Mouse (Mus musculus) hindbrain, embryonic 15.5 days (tissue): Measurements from ENCODE around the gene Dnase2a. TPM values are rescaled to one million over a fixed set of nuclear protein-coding genes. Genes with fewer than 3 reads are reported as not detected.

Source experiments
- ATAC-seq: fragments of 200-750 bp; cut with Nextera tagmentation; 2 replicates; pipeline ENCODE4 v1.8.0; 2017; ENCODE audit warnings: low read depth, moderate number of reproducible peaks, moderate TSS enrichment; ENCODE audit not compliant: low FRiP score
- H3K27ac ChIP-seq: fragments of 300-500 bp; sonication (generic); replicated peaks from 2 replicates; pipeline ENCODE4 v1.5.1; 2015; ENCODE audit warnings: mild to moderate bottlenecking, inconsistent platforms
- H3K27me3 ChIP-seq: fragments of 300-500 bp; sonication (generic); 2 replicates; pipeline ENCODE4 v1.6.1; 2015; ENCODE audit warnings: control low read depth, inconsistent platforms
- H3K36me3 ChIP-seq: fragments of 300-500 bp; sonication (generic); 2 replicates; pipeline ENCODE4 v1.6.1; 2015; ENCODE audit warnings: control low read depth, inconsistent platforms
- H3K4me1 ChIP-seq: fragments of 300-500 bp; sonication (generic); replicated peaks from 2 replicates; pipeline ENCODE4 v1.6.1; 2015; ENCODE audit warnings: control low read depth, inconsistent platforms
- H3K4me2 ChIP-seq: fragments of 300-500 bp; sonication (generic); 2 replicates; pipeline ENCODE4 v1.6.1; 2015; ENCODE audit warnings: moderate library complexity, mild to moderate bottlenecking, inconsistent platforms
- H3K4me3 ChIP-seq: fragments of 300-500 bp; sonication (generic); 2 replicates; pipeline ENCODE4 v1.5.1; 2015; ENCODE audit warnings: mild to moderate bottlenecking, inconsistent platforms
- H3K9ac ChIP-seq: fragments of 300-500 bp; sonication (generic); 2 replicates; pipeline ENCODE4 v1.6.1; 2015; ENCODE audit warnings: inconsistent platforms
- H3K9me3 ChIP-seq: fragments of 300-500 bp; sonication (generic); 2 replicates; pipeline ENCODE4 v1.6.1; 2016; ENCODE audit warnings: control low read depth, inconsistent platforms
- WGBS: fragments of 180-500 bp; shearing (Covaris S2); methylation state at CpG from one replicate; pipeline ENCODE4 v1.1.7; 2015; 5-methylcytosine and 5-hydroxymethylcytosine counted together
- microRNA-seq: library from miRNA; unstranded; fragments of <30 nt; microRNA quantifications from one replicate; pipeline ENCODE4, GENCODE M21; 2016
- polyA plus RNA-seq: library from polyadenylated mRNA; unstranded; fragments of >200 nt; fragmentation: Nextera tagmentation; extraction: Ambion mirVana; gene quantifications from 2 replicates; pipeline ENCODE4 v1.2.1, GENCODE M21; 2015

Gene Dnase2a
- polyA plus RNA-seq, 1 experiment from 2014 or later: 7.3 TPM

DNA sequence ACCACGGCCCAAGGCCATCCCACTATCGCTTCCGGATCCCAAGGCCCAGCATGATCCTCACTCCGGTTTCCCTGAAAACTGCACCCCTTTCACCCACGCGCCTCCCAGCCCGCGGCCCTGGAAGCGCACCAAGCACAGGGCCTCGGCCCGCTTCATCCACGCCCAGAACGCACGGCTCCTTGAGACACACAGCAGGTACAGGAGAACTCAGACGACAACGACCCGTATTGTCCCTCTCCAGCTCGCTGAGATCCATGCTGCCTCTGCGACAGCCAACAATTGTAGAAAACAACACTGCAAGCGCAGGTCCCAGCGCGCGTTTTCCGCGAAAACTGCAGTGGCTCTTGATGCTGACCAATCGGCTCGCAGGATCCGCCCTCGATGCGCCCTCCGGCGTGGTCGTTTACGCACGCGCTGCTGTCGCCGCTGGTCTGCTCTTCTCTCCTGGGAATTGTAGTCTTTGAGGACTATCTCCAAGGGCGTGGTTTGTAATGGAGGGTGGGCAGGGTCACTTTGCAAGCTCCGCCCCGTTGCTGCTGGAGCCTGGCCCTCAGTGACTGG lies 57.5 kb downstream of the Dnase2a start:
- no peaks in the 10 kb centered on the region for H3K27me3 ChIP-seq
- H3K4me3 ChIP-seq: peak overlapping the region; percentile 71
- H3K4me2 ChIP-seq: peak overlapping the region; percentile 92
- H3K36me3 ChIP-seq: no peaks in the 10 kb centered on the region
- no peaks in the 10 kb centered on the region for H3K9me3 ChIP-seq
- peak overlapping the region; percentile 59 for H3K9ac ChIP-seq
- H3K27ac ChIP-seq: peak overlapping the region; percentile 78
- WGBS: under 1% methylated on average over 41 of the region's 41 CpGs
- peak; percentile 82 for ATAC-seq
- peaks cover 38% of the 10 kb centered on the region for H3K4me1 ChIP-seq

DNA sequence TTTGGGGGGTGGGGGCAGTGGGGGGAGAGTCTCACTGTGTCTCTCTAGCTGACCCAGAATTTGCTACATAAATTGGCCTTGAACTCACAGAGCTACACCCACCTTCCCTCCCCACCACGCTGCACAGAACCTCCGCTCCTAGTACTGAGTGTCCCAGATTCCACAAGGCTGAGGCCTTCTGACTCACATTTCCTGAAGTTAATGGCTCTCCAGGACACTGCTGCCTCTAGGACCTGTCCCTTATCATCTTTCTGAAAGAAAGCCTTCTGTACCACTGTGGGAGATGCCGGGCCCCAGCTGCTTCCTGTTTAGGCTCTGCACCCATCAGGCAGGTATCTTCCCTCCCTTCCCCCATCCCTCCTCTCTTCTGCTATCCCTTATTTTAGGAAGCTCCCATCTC lies 58.2 kb downstream of the Dnase2a start:
- peak overlapping the region; percentile 78; the same call in 1 of the 2 replicates for H3K27ac ChIP-seq
- no peak for ATAC-seq
- 60% methylated on average over 3 of the region's 3 CpGs for WGBS

DNA sequence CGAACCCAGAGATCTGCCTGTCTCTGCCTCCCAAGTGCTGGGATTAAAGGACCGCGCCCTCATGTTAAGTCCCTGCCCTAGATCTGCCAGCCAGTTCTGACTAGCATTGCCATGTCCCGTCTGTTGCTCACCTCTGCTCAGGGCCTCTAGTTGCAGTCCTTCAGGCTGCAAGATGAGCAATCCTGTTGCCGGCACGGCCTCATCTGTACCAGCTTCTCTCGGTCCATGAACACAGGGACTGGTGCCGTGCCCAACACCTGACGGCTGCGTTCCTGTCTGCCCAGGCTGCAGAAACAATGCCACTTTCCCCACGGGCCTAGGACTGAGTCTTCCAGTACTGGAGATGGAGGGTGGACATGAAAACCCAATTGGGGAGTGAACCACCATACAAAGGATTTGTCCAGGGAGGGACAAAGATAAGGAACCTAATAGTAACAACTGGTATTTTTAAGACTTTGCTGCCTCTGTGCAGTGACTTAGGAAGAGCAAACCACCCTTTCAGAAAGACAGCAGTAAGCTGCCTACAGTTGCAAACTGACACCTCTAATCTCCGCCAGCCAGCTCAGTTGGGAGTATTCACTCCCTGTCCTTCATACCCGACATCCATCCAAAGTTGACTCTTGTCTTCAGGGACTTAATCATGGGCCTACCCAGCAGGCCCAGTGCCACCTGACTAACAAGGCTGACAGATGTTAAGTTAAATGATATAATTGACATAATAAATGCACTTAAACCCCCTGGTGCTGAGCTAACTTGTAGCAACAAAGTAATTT lies 59.4 kb downstream of the Dnase2a start:
- no peak overlapping the region; the same call in 1 of the 2 replicates for H3K27ac ChIP-seq
- H3K4me1 ChIP-seq: peaks cover 45% of the 10 kb centered on the region
- H3K9me3 ChIP-seq: no peaks in the 10 kb centered on the region
- no peak overlapping the region for H3K9ac ChIP-seq
- 90% methylated on average over 13 of the region's 13 CpGs for WGBS
- no peak overlapping the region for H3K4me2 ChIP-seq
- ATAC-seq: no peak
- H3K27me3 ChIP-seq: no peaks in the 10 kb centered on the region
- peaks cover 16% of the 10 kb centered on the region for H3K36me3 ChIP-seq
- no peak overlapping the region for H3K4me3 ChIP-seq

More for the DNA sequence above, 58.2 kb downstream of the Dnase2a start:
- Histone ChIP-seq H3K36me3 (peaks cover 5% of the 10 kb centered on the region; the same call in 1 of the 2 replicates), H3K4me3 (peak overlapping the region; percentile 71), H3K9me3 (no peaks in the 10 kb centered on the region), H3K4me2 (peak overlapping the region; percentile 92), H3K9ac (peak overlapping the region; percentile 59; the same call in 1 of the 2 replicates), H3K4me1 (peaks cover 45% of the 10 kb centered on the region), H3K27me3 (no peaks in the 10 kb centered on the region)

DNA sequence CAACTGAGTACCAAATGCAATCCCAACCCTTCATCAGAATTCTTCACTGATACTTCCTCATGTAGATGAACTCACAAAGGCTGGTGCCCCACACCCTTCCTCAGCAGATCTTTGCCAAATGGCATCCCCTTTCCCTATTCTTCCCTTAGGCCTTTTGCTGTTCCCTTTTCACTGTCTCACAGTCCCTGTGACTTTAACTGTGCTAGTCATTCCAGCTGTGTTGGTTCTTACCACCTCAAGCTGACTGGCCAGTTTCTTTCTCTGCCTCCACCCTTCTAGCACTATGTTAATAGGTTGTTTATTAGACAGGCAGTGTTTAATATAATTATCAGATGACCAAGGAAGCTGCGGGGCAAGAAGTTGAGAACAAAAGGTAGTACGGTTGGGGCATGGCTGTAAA lies 60.3 kb downstream of the Dnase2a start:
- H3K4me1 ChIP-seq: peaks cover 45% of the 10 kb centered on the region
- H3K4me3 ChIP-seq: peak overlapping the region; percentile 69
- ATAC-seq: no peak
- WGBS: 22% methylated on average over 2 of the region's 2 CpGs
- H3K9me3 ChIP-seq: no peaks in the 10 kb centered on the region
- peak overlapping the region; percentile 82 for H3K9ac ChIP-seq
- H3K27me3 ChIP-seq: no peaks in the 10 kb centered on the region
- H3K36me3 ChIP-seq: peaks cover 21% of the 10 kb centered on the region
- H3K27ac ChIP-seq: peak overlapping the region; percentile 90
- peak overlapping the region; percentile 72 for H3K4me2 ChIP-seq

DNA sequence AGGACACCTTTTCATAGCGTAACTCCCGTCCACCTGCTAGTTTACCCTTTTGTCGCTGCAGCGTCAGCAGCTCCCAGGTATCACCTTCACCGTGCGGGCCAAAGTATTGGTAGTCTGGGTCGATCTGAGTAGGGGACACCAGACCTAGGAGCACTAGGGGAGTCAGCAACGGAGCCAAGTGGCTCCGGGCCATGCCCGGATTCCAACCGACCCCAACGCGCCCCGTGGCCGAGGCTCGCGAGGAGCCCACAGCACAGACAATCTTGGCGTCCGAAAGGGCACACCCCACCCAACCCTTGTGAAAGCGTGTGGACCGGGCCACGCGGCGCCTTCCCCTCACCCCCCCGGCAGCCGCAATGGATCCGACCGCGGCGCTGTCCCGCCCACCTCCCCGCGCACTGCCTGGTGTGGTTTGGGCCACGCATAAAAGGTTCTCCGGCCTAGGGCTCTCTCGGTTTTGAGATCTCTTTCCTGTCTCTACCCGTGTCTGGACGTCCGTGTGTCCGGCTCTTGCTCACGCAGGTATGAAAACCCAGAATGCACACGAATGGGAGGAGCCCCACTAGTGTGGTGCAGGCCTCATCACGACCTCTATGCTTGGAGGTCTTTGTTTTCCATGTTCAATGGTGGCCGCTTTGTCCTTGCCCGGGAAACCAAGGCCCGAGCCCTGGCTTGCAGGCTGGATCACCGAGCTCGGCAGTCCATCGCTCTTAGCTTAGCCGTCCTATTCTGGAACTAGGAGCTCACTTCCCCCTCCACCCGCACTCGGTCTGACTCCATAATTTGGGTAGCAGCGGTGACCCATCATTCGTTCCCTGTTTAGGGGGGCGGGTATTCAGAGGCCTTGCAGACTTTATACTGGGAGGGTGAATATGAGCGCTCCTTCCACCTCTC lies 61.1 kb downstream of the Dnase2a start, which contains the start of the genes Gm49661, Prdx2 and Rnaseh2a:
Gm49661 (minus strand) TSS at position 193 of the 894 bp plus-strand sequence.
Prdx2 (plus strand) TSS at position 347 of the 894 bp plus-strand sequence.
Rnaseh2a (minus strand) TSS at position 527 of the 894 bp plus-strand sequence.
- peak within 1 kb of the TSS; percentile 90 for H3K27ac ChIP-seq
- H3K4me1 ChIP-seq: peaks cover 47% of the 10 kb centered on the region
- no peaks in the 10 kb centered on the region for H3K9me3 ChIP-seq
- H3K36me3 ChIP-seq: peaks cover 25% of the 10 kb centered on the region
- peak within 1 kb of the TSS; percentile 82 for H3K9ac ChIP-seq
- peak within 1 kb of the TSS; percentile 69 for H3K4me3 ChIP-seq
- ATAC-seq: peak; percentile 76
- WGBS: under 1% methylated on average over 56 of the region's 56 CpGs
- peak within 1 kb of the TSS; percentile 72 for H3K4me2 ChIP-seq
- no peaks in the 10 kb centered on the region for H3K27me3 ChIP-seq

DNA sequence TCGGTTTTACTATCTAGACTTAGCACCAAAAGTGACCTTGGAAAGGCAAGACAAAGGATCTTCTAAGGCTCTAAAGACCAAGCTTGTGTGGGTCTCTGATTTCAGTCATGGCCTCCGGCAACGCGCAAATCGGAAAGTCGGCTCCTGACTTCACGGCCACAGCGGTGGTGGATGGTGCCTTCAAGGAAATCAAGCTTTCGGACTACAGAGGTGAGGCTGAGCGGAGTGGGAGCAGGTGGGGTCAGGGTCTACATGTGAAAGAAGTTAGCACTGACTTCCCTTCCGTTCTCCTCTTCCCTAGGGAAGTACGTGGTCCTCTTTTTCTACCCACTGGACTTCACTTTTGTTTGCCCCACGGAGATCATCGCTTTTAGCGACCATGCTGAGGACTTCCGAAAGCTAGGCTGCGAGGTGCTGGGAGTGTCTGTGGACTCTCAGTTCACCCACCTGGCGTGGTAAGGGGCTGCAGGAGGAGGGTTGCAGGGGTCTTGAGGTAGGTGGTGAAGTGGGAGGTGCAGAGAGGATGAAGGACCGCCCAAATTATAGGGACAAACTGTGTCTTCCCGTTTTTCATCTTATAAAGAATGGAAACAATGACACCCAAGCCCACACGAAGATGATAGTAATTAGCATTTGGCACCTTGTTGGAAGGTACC lies 61.9 kb downstream of the Dnase2a start:
- 6% methylated on average over 21 of the region's 21 CpGs for WGBS
- Histone ChIP-seq H3K4me1 (peaks cover 49% of the 10 kb centered on the region), H3K9ac (peak overlapping the region; percentile 82), H3K36me3 (peaks cover 33% of the 10 kb centered on the region), H3K27me3 (no peaks in the 10 kb centered on the region), H3K9me3 (no peaks in the 10 kb centered on the region), H3K4me2 (peak overlapping the region; percentile 72), H3K27ac (peak overlapping the region; percentile 90), H3K4me3 (peak overlapping the region; percentile 69)
- no peak for ATAC-seq

DNA sequence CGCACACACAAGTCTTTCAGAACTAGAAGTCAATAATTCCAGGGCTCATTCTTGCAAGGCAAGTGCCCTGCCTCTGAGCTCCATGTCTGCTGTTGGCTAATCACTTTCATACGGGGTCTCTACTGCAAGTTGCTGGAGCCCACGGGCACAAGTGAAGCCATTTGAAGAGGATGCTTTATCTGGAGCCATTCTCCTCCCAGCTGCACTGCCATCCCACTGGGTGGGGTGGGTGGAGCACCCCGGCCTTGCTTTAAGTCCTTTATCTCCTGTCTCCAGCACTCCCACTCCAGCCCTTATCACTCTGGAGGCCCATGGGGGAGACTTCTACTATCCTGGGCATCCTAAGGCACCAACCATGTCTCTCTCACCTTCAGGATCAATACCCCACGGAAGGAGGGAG lies 62.6 kb downstream of the Dnase2a start:
- WGBS: 66% methylated on average over 5 of the region's 5 CpGs
- peaks cover 34% of the 10 kb centered on the region for H3K36me3 ChIP-seq
- H3K4me2 ChIP-seq: peak overlapping the region; percentile 72
- ATAC-seq: no peak
- peak overlapping the region; percentile 82 for H3K9ac ChIP-seq
- H3K4me1 ChIP-seq: peaks cover 52% of the 10 kb centered on the region
- peak overlapping the region; percentile 69 for H3K4me3 ChIP-seq
- no peaks in the 10 kb centered on the region for H3K27me3 ChIP-seq
- H3K9me3 ChIP-seq: no peaks in the 10 kb centered on the region
- H3K27ac ChIP-seq: no peak overlapping the region

Small RNA genes lying within 50 kb of the gene (microRNA-seq; reads per million reads assigned to microRNA genes)
- not detected for gene Gm24197
- gene Mir7069: 4.6 reads per million, percentile 19 among the genes with 10 or more reads in this experiment

Other genes starting within 250 kb of the Dnase2a start
- gene Ier2, start 245.7 kb upstream of the Dnase2a start, polyA plus RNA-seq: 18.8 and 24.5 TPM in 2 replicates
- gene Trmt1, start 222.3 kb upstream of the Dnase2a start, polyA plus RNA-seq: 62.5 and 65.9 TPM in 2 replicates
- 13.6 and 16.1 TPM in 2 replicates for gene Nacc1, start 220.7 kb upstream of the Dnase2a start, polyA plus RNA-seq
- gene Lyl1, start 207.1 kb upstream of the Dnase2a start, polyA plus RNA-seq: 3.1 and 3.6 TPM in 2 replicates
- gene G430095P16Rik, start 185.6 kb upstream of the Dnase2a start, polyA plus RNA-seq: 1.2 and 1.7 TPM in 2 replicates
- gene Nfix, start 108.2 kb upstream of the Dnase2a start, polyA plus RNA-seq: 71.2 and 87.6 TPM in 2 replicates
- 14.0 and 15.1 TPM in 2 replicates for gene Dand5, start 85.7 kb upstream of the Dnase2a start, polyA plus RNA-seq
- gene Gadd45gip1, start 77.0 kb upstream of the Dnase2a start, polyA plus RNA-seq: 39.7 and 40.6 TPM in 2 replicates
- gene Rad23a, start 67.9 kb upstream of the Dnase2a start, polyA plus RNA-seq: 79.1 and 85.9 TPM in 2 replicates
- gene Calr, start 61.6 kb upstream of the Dnase2a start, polyA plus RNA-seq: 700 and 710 TPM in 2 replicates
- 108 and 112 TPM in 2 replicates for gene Farsa, start 51.6 kb upstream of the Dnase2a start, polyA plus RNA-seq
- 33.7 and 37.3 TPM in 2 replicates for gene Syce2, start 36.4 kb upstream of the Dnase2a start, polyA plus RNA-seq
- 36.4 and 40.3 TPM in 2 replicates for gene Gcdh, start 14.6 kb upstream of the Dnase2a start, polyA plus RNA-seq
- 0.64 TPM in 2 replicates for gene Klf1, start 6.6 kb upstream of the Dnase2a start, polyA plus RNA-seq
- 72.4 and 81.1 TPM in 2 replicates for gene Mast1, start 28.8 kb downstream of the Dnase2a start, polyA plus RNA-seq
- gene Rtbdn, start 38.4 kb downstream of the Dnase2a start, polyA plus RNA-seq: 2.8 and 3.5 TPM in 2 replicates
- not detected in 2 replicates for gene Gm49661, start 60.9 kb downstream of the Dnase2a start, polyA plus RNA-seq
- 1,124 and 1,185 TPM in 2 replicates for gene Prdx2, start 61.0 kb downstream of the Dnase2a start, polyA plus RNA-seq
- 54.2 and 59.8 TPM in 2 replicates for gene Rnaseh2a, start 61.2 kb downstream of the Dnase2a start, polyA plus RNA-seq
- 6.3 and 6.8 TPM in 2 replicates for gene Junb, start 70.2 kb downstream of the Dnase2a start, polyA plus RNA-seq
- 34.0 and 37.3 TPM in 2 replicates for gene Hook2, start 82.0 kb downstream of the Dnase2a start, polyA plus RNA-seq
- 0.08 TPM in 1 of 2 replicates, not detected in the other for gene Best2, start 106.0 kb downstream of the Dnase2a start, polyA plus RNA-seq
- gene Asna1, start 116.7 kb downstream of the Dnase2a start, polyA plus RNA-seq: 148 and 159 TPM in 2 replicates
- gene Trir, start 118.3 kb downstream of the Dnase2a start, polyA plus RNA-seq: 123 and 132 TPM in 2 replicates
- 56.8 and 63.7 TPM in 2 replicates for gene Tnpo2, start 128.4 kb downstream of the Dnase2a start, polyA plus RNA-seq
- gene Fbxw9, start 151.5 kb downstream of the Dnase2a start, polyA plus RNA-seq: 72.0 and 76.1 TPM in 2 replicates
- gene Gm5741, start 159.4 kb downstream of the Dnase2a start, polyA plus RNA-seq: 0.99 and 1.0 TPM in 2 replicates
- gene Dhps, start 163.2 kb downstream of the Dnase2a start, polyA plus RNA-seq: 103 and 111 TPM in 2 replicates
- 117 and 119 TPM in 2 replicates for gene Wdr83os, start 172.2 kb downstream of the Dnase2a start, polyA plus RNA-seq
- 47.2 and 53.0 TPM in 2 replicates for gene Wdr83, start 172.7 kb downstream of the Dnase2a start, polyA plus RNA-seq
- 20.9 and 22.5 TPM in 2 replicates for gene Man2b1, start 174.7 kb downstream of the Dnase2a start, polyA plus RNA-seq
- gene Zfp791, start 214.5 kb downstream of the Dnase2a start, polyA plus RNA-seq: 3.9 and 4.6 TPM in 2 replicates
- gene Cks1brt, start 243.4 kb downstream of the Dnase2a start, polyA plus RNA-seq: not detected in 2 replicates